Mouse (Mus musculus): ENCODE measurements around the gene Rita1. TPM values are rescaled to one million over a fixed set of nuclear protein-coding genes. Genes with fewer than 3 reads are reported as not detected.

The Rita1 gene
- total and polyA plus RNA-seq, 3 experiments, result 14.2 to 16.0 (median 15.3) TPM

DNA sequence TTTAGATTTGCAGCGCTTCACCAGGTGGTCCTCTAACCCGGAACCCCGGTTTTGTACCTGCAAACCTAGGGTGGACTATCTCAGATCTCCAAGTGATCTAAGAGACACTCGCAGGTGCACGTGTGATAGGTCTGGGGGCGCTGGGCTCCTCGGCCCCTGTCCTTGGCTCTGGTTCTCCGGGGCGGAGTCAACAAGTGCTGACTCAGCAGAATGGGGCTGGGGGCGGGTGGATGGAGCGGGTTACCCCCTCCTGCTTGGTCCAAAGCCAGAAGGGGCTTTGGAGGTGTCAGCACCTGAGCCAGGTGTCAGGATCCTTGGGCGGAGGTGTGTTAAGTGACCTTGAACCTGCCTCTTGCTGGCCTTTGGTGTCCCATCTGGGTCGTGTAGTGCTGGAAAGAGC is 37.5 kb upstream of the Rita1 start:
- no peak overlapping the region for H3K9ac ChIP-seq (ENCODE audit: low read depth, low read length)
- H3K4me1 ChIP-seq (ENCODE audit: control insufficient read depth, insufficient read depth, low read length), result 0 out of 2 replicates have a peak, but pooled peaks cover 1% of the 10 kb centered on the region
- TF ChIP-seq CTCF (IDR thresholded peaks at IDR 0.05) (no peak), EP300 (IDR thresholded peaks at IDR 0.05; ENCODE audit: insufficient read depth, low read depth, low read length) (no peak), POLR2A (IDR thresholded peaks at IDR 0.05; ENCODE audit: insufficient read depth, low read depth, low read length) (no peak)
- DNase-seq, result no peak
- intact Hi-C loops (cut with DNase I), result no loop called here
- WGBS, result 19% methylated on average over 13 of the region's 13 CpGs
- H3K36me3 ChIP-seq (ENCODE audit: control insufficient read depth, insufficient read depth, low read length), result no peaks in the 10 kb centered on the region
- no peak overlapping the region for H3K27ac ChIP-seq
- H3K4me3 ChIP-seq, result no peak overlapping the region
- H3K79me2 ChIP-seq (replicated peaks; ENCODE audit: control insufficient read depth, insufficient read depth, low read length), result no peaks in the 10 kb centered on the region
- peaks cover 4% of the 10 kb centered on the region for H3K27me3 ChIP-seq (ENCODE audit: control insufficient read depth, insufficient read depth, low read length)

GRCm38 (mm10) chr5:120649374-120649933 is 37.1 kb upstream of the Rita1 start:
- no peak for TF ChIP-seq POLR2A (IDR thresholded peaks at IDR 0.05; ENCODE audit: insufficient read depth, low read depth, low read length)
- no peak for TF ChIP-seq CTCF (IDR thresholded peaks at IDR 0.05)
- no peak for TF ChIP-seq EP300 (IDR thresholded peaks at IDR 0.05; ENCODE audit: insufficient read depth, low read depth, low read length)
- 7% methylated on average over 21 of the region's 21 CpGs for WGBS
- H3K27me3 ChIP-seq (ENCODE audit: control insufficient read depth, insufficient read depth, low read length), result peaks cover 4% of the 10 kb centered on the region

GRCm38 (mm10) chr5:120648569-120649373 is 36.4 kb upstream of the Rita1 start, which contains the start of gene Rasal1:
Rasal1 (plus strand) TSS chr5:120648812.
- Histone ChIP-seq H3K27ac (no peak within 1 kb of the TSS), H3K4me3 (peak within 1 kb of the TSS; percentile 36), H3K36me3 (ENCODE audit: control insufficient read depth, insufficient read depth, low read length) (no peaks in the 10 kb centered on the region), H3K9ac (ENCODE audit: low read depth, low read length) (no peak within 1 kb of the TSS), H3K4me1 (ENCODE audit: control insufficient read depth, insufficient read depth, low read length) (0 out of 2 replicates have a peak, but pooled peaks cover 1% of the 10 kb centered on the region), H3K27me3 (ENCODE audit: control insufficient read depth, insufficient read depth, low read length) (peaks cover 4% of the 10 kb centered on the region), H3K79me2 (replicated peaks; ENCODE audit: control insufficient read depth, insufficient read depth, low read length) (no peaks in the 10 kb centered on the region)
- WGBS, result under 1% methylated on average over 46 of the region's 53 CpGs
- TF ChIP-seq CTCF (IDR thresholded peaks at IDR 0.05) (peak; percentile 66), POLR2A (IDR thresholded peaks at IDR 0.05; ENCODE audit: insufficient read depth, low read depth, low read length) (no peak)
- peak; percentile 54 to 56 for DNase-seq
- intact Hi-C loops (cut with DNase I), result no loop called here

More at GRCm38 (mm10) chr5:120649374-120649933, 37.1 kb upstream of the Rita1 start:
- intact Hi-C loops (cut with DNase I), result no loop called here
- Histone ChIP-seq H3K36me3 (ENCODE audit: control insufficient read depth, insufficient read depth, low read length) (no peaks in the 10 kb centered on the region), H3K4me1 (ENCODE audit: control insufficient read depth, insufficient read depth, low read length) (0 out of 2 replicates have a peak, but pooled peaks cover 1% of the 10 kb centered on the region), H3K27ac (no peak overlapping the region), H3K4me3 (peak overlapping the region; percentile 36; the same call in 1 of the 2 replicates), H3K79me2 (replicated peaks; ENCODE audit: control insufficient read depth, insufficient read depth, low read length) (no peaks in the 10 kb centered on the region), H3K9ac (ENCODE audit: low read depth, low read length) (no peak overlapping the region)
- DNase-seq, result no peak

GRCm38 (mm10) chr5:120647814-120648491 is 35.6 kb upstream of the Rita1 start:
- Histone ChIP-seq H3K36me3 (ENCODE audit: control insufficient read depth, insufficient read depth, low read length) (no peaks in the 10 kb centered on the region), H3K27me3 (ENCODE audit: control insufficient read depth, insufficient read depth, low read length) (peaks cover 4% of the 10 kb centered on the region), H3K9ac (ENCODE audit: low read depth, low read length) (no peak overlapping the region), H3K79me2 (replicated peaks; ENCODE audit: control insufficient read depth, insufficient read depth, low read length) (no peaks in the 10 kb centered on the region), H3K27ac (no peak overlapping the region), H3K4me3 (no peak overlapping the region), H3K4me1 (ENCODE audit: control insufficient read depth, insufficient read depth, low read length) (0 out of 2 replicates have a peak, but pooled peaks cover 1% of the 10 kb centered on the region)
- 21% methylated on average over 12 of the region's 12 CpGs for WGBS
- intact Hi-C loops (cut with DNase I), result no loop called here
- no peak for TF ChIP-seq CTCF (IDR thresholded peaks at IDR 0.05)
- no peak for TF ChIP-seq EP300 (IDR thresholded peaks at IDR 0.05; ENCODE audit: insufficient read depth, low read depth, low read length)
- TF ChIP-seq POLR2A (IDR thresholded peaks at IDR 0.05; ENCODE audit: insufficient read depth, low read depth, low read length), result no peak
- no peak for DNase-seq

DNA sequence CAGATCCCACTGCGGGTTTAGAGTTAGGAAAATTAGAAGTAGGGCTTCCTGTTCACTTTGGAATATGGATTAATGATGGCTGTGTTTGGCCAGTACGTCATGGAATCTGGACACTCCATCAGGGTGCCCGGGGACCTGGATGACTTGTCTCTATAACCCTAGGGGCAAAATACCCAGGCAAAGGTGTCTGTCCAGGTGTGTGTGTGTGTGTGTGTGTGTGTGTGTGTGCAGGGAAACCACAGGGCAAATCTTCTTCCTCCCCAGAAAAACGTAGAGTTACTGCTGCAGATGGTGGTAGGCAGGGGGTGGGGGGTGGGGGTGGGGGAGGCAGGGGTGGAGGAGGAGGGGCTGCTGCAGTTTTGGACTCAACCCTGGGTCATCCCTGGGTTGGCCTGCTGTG is 35.0 kb upstream of the Rita1 start:
- Histone ChIP-seq H3K4me3 (no peak overlapping the region), H3K36me3 (ENCODE audit: control insufficient read depth, insufficient read depth, low read length) (no peaks in the 10 kb centered on the region), H3K27ac (no peak overlapping the region), H3K79me2 (replicated peaks; ENCODE audit: control insufficient read depth, insufficient read depth, low read length) (no peaks in the 10 kb centered on the region), H3K4me1 (ENCODE audit: control insufficient read depth, insufficient read depth, low read length) (0 out of 2 replicates have a peak, but pooled peaks cover 1% of the 10 kb centered on the region), H3K9ac (ENCODE audit: low read depth, low read length) (no peak overlapping the region), H3K27me3 (ENCODE audit: control insufficient read depth, insufficient read depth, low read length) (peaks cover 4% of the 10 kb centered on the region)
- TF ChIP-seq POLR2A (IDR thresholded peaks at IDR 0.05; ENCODE audit: insufficient read depth, low read depth, low read length), result no peak
- TF ChIP-seq CTCF (IDR thresholded peaks at IDR 0.05), result no peak
- no peak for TF ChIP-seq EP300 (IDR thresholded peaks at IDR 0.05; ENCODE audit: insufficient read depth, low read depth, low read length)
- 59% methylated on average over 4 of the region's 4 CpGs for WGBS
- DNase-seq, result no peak
- intact Hi-C loops (cut with DNase I), result no loop called here

Measured in heart, adult 2 months (tissue).